Mouse (Mus musculus): ENCODE measurements around the gene Zdhhc19. TPM values are rescaled to one million over a fixed set of nuclear protein-coding genes. Genes with fewer than 3 reads are reported as not detected.
A peak's percentile ranks its signal among the peaks of the same experiment; 100 is the strongest.

Gene Zdhhc19
- total RNA-seq, 1 experiment = not detected

DNA sequence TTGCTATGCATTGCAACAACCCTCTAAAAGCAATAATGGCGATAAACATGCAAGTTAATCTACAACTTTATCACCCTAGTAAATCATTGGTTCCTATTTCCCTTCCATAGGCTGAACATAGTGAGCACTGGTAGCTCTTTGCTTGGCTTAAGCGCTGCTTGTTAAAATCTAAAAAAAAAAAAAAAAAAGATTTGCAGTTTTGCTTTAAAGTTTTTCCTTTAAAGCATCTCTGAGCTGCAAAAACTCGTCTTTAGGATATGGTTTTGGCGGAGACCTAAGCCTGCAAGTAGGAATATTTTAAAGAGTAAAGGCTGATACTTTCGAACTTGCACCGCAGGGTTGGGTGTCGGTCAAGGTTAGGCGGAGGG, 112.3 kb downstream of the Zdhhc19 start:
- in situ Hi-C loops (cut with MboI; ENCODE audit: low sequenced_read_pairs in 2 of 2, unreplicated experiment in 2 of 2) = loop anchor here in 1 of 2 experiments (10.0 kb wide), 1 partner anchor 94 kb away; no protein-coding TSS in a partner anchor
- peak overlapping the region; percentile 69; the same call in 1 of the 2 replicates for H3K27ac ChIP-seq (ENCODE audit: insufficient read depth, low read depth, low read length, poor library complexity, severe bottlenecking)
- H3K9ac ChIP-seq (ENCODE audit: insufficient read depth, low read depth, low read length, poor library complexity, severe bottlenecking) = no peak overlapping the region
- peaks cover 6 to 11% of the 10 kb centered on the region in 2 experiments; a peak in 2 of 4 replicates for H3K4me1 ChIP-seq (ENCODE audit: control insufficient read depth in 2 of 2, insufficient read depth in 2 of 2, low read length in 2 of 2, poor library complexity in 1 of 2)
- DNase-seq (ENCODE audit: low read depth, low spot score) = no peak
- TF ChIP-seq CHD2 (IDR thresholded peaks at IDR 0.05; ENCODE audit: low read depth, low read length) = no peak
- 0 out of 2 replicates have a peak, but pooled peaks have one; percentile 21 for TF ChIP-seq MAFK (IDR thresholded peaks at IDR 0.05; ENCODE audit: insufficient read depth, low read depth, low read length)
- no peak for TF ChIP-seq ZC3H11A (IDR thresholded peaks at IDR 0.05; ENCODE audit: borderline replicate concordance, low read depth, low read length)
- TF ChIP-seq ZNF384 (IDR thresholded peaks at IDR 0.05; ENCODE audit: low read depth, low read length) = peak; percentile 74; the same call in 1 of the 2 replicates
- no peak for TF ChIP-seq HCFC1 (IDR thresholded peaks at IDR 0.05; ENCODE audit: borderline replicate concordance, insufficient read depth, low read length)
- H3K4me3 ChIP-seq (ENCODE audit: insufficient read depth in 1 of 2, low read depth in 1 of 2, low read length in 2 of 2, poor library complexity in 1 of 2, severe bottlenecking in 1 of 2) = peak overlapping the region in 1 of 2 experiments; percentile 32; a peak in 1 of 4 replicates
- no peaks in the 10 kb centered on the region for H3K36me3 ChIP-seq (ENCODE audit: control insufficient read depth, insufficient read depth, low read length, poor library complexity, severe bottlenecking)
- H3K9me3 ChIP-seq (ENCODE audit: control insufficient read depth, insufficient read depth, low read depth, low read length) = no peaks in the 10 kb centered on the region

DNA sequence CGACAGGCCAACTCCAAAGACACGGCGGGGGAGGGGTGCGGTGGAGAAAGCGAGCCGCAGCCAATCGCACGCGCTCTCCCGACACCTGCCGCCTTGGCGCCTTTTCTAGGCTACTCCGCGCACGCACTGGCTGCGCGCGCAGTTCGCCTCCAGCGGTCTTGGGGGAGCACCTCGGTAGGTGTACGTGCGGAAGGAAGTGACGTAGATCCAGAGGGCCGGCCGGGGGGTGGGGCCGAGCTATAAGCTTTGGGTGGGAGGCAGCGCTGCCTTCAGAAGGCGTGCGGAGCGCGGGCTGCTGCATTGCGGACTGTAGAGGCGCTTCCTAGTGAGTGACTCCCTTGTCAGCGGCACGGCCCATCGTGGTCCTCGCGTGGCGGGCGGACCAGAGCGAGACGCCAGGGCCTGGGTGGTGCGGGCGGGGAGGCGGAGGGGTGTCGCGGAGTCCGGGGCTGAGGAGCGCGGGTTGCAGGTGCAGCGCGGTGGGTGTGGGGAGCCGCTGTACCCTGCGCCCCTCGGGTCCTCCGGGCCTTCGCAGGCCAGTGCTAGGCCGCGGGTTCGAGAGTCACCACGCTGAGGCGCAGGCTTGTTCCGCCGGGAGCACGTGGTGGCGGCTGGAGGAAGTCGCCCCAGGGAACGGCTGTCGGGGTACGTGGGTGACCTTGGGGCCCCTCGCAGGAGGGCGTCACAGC, 112.8 kb downstream of the Zdhhc19 start, which contains the start of gene Tfrc:
Gene Tfrc, plus strand, starts transcription at position 209 of the 689 bp plus-strand sequence.
- peak within 1 kb of the TSS; percentile 96 for H3K9ac ChIP-seq (ENCODE audit: insufficient read depth, low read depth, low read length, poor library complexity, severe bottlenecking)
- H3K36me3 ChIP-seq (ENCODE audit: control insufficient read depth, insufficient read depth, low read length, poor library complexity, severe bottlenecking) = 0 out of 2 replicates have a peak, but pooled peaks cover 1% of the 10 kb centered on the region
- DNase-seq (ENCODE audit: low read depth, low spot score) = peak; percentile 99
- no peaks in the 10 kb centered on the region for H3K9me3 ChIP-seq (ENCODE audit: control insufficient read depth, insufficient read depth, low read depth, low read length)
- H3K4me3 ChIP-seq (ENCODE audit: insufficient read depth in 1 of 2, low read depth in 1 of 2, low read length in 2 of 2, poor library complexity in 1 of 2, severe bottlenecking in 1 of 2) = peak within 1 kb of the TSS; percentile 87 to 96
- peak within 1 kb of the TSS; percentile 86 for H3K27ac ChIP-seq (ENCODE audit: insufficient read depth, low read depth, low read length, poor library complexity, severe bottlenecking)
- in situ Hi-C loops (cut with MboI; ENCODE audit: low sequenced_read_pairs in 2 of 2, unreplicated experiment in 2 of 2) = loop anchor here in 1 of 2 experiments (10.0 kb wide), 1 partner anchor 94 kb away; no protein-coding TSS in a partner anchor
- TF ChIP-seq HCFC1 (IDR thresholded peaks at IDR 0.05; ENCODE audit: borderline replicate concordance, insufficient read depth, low read length) (peak; percentile 68), ZNF384 (IDR thresholded peaks at IDR 0.05; ENCODE audit: low read depth, low read length) (no peak), CHD2 (IDR thresholded peaks at IDR 0.05; ENCODE audit: low read depth, low read length) (peak; percentile 74)
- peaks cover 6 to 11% of the 10 kb centered on the region in 2 experiments; a peak in 2 of 4 replicates for H3K4me1 ChIP-seq (ENCODE audit: control insufficient read depth in 2 of 2, insufficient read depth in 2 of 2, low read length in 2 of 2, poor library complexity in 1 of 2)

DNA sequence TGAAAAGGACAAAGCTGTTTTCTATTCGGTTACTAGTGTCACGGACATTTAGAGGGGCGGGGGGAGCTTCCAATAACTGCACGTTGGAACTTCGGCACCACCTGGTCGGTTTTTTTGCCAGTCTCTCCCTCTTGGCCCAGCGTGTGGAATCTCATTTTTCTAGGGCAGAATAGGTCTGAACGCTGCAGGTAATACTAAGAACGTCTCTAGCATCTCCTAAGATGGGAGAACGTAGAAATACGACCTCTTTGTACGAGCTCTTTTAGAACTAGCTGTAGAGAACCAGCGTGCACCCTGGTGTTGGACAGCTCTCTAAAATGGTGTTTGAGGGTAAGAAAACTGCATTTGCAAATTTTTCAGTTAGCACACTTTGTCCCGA, 113.3 kb downstream of the Zdhhc19 start:
- no peaks in the 10 kb centered on the region for H3K9me3 ChIP-seq (ENCODE audit: control insufficient read depth, insufficient read depth, low read depth, low read length)
- peaks cover 6 to 11% of the 10 kb centered on the region in 2 experiments; a peak in 2 of 4 replicates for H3K4me1 ChIP-seq (ENCODE audit: control insufficient read depth in 2 of 2, insufficient read depth in 2 of 2, low read length in 2 of 2, poor library complexity in 1 of 2)
- no peak for DNase-seq (ENCODE audit: low read depth, low spot score)
- peaks cover 1% of the 10 kb centered on the region; the same call in 1 of the 2 replicates for H3K36me3 ChIP-seq (ENCODE audit: control insufficient read depth, insufficient read depth, low read length, poor library complexity, severe bottlenecking)
- H3K27ac ChIP-seq (ENCODE audit: insufficient read depth, low read depth, low read length, poor library complexity, severe bottlenecking) = peak overlapping the region; percentile 86
- H3K4me3 ChIP-seq (ENCODE audit: insufficient read depth in 1 of 2, low read depth in 1 of 2, low read length in 2 of 2, poor library complexity in 1 of 2, severe bottlenecking in 1 of 2) = peak overlapping the region; percentile 87 to 96
- TF ChIP-seq ZC3H11A (IDR thresholded peaks at IDR 0.05; ENCODE audit: borderline replicate concordance, low read depth, low read length) (no peak), HCFC1 (IDR thresholded peaks at IDR 0.05; ENCODE audit: borderline replicate concordance, insufficient read depth, low read length) (no peak)
- H3K9ac ChIP-seq (ENCODE audit: insufficient read depth, low read depth, low read length, poor library complexity, severe bottlenecking) = peak overlapping the region; percentile 96
- in situ Hi-C loops (cut with MboI; ENCODE audit: low sequenced_read_pairs in 2 of 2, unreplicated experiment in 2 of 2) = loop anchor here in 1 of 2 experiments (10.0 kb wide), 1 partner anchor 95 kb away; no protein-coding TSS in a partner anchor

DNA sequence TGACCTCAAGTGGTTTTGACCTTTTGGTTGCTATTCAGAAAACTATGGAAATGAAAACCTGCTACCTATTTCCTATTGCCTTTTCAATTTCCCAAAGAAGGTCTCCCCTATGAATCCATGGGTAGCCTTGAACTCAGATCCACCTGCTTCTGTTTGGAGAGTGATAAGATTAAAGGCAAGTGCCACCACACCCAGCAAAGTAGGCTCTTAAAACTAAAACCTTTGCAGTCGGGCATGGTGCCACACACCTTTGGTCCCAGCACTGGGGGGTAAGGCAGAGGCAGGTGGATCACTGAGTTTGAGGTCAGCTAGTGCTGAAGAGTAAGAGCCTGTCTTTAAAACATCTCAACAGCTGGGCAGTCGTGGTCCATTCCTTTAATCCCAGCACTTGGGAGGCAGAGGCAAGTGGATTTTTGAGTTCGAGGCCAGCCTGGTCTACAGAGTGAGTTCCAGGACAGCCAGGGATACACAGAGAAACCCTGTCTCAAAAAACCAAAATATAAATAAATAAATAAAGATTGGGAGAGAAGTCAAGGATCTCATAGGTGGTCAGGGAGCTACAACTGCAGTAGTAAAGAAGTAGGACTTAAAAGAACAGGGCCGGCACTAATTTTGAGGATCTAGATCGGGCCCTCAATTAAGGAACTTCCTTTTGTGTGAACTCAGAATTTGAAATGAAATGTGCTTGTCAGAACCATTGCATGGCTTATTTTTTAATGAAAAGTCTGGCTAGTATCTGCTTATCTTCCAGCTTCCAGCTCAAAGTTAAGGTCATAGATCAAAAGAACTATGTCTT, 114.6 kb downstream of the Zdhhc19 start:
- Histone ChIP-seq H3K27ac (ENCODE audit: insufficient read depth, low read depth, low read length, poor library complexity, severe bottlenecking) (no peak overlapping the region), H3K36me3 (ENCODE audit: control insufficient read depth, insufficient read depth, low read length, poor library complexity, severe bottlenecking) (peaks cover 5% of the 10 kb centered on the region; the same call in 1 of the 2 replicates), H3K4me3 (ENCODE audit: insufficient read depth in 1 of 2, low read depth in 1 of 2, low read length in 2 of 2, poor library complexity in 1 of 2, severe bottlenecking in 1 of 2) (peak overlapping the region; percentile 87 to 96), H3K4me1 (ENCODE audit: control insufficient read depth in 2 of 2, insufficient read depth in 2 of 2, low read length in 2 of 2, poor library complexity in 1 of 2) (peaks cover 6 to 11% of the 10 kb centered on the region in 2 experiments; a peak in 2 of 4 replicates), H3K9me3 (ENCODE audit: control insufficient read depth, insufficient read depth, low read depth, low read length) (no peaks in the 10 kb centered on the region), H3K9ac (ENCODE audit: insufficient read depth, low read depth, low read length, poor library complexity, severe bottlenecking) (peak overlapping the region; percentile 35)
- in situ Hi-C loops (cut with MboI; ENCODE audit: low sequenced_read_pairs in 2 of 2, unreplicated experiment in 2 of 2) = loop anchor here in 1 of 2 experiments (5.0 kb wide), 1 partner anchor 98 kb away; no protein-coding TSS in a partner anchor
- DNase-seq (ENCODE audit: low read depth, low spot score) = no peak
- TF ChIP-seq ZC3H11A (IDR thresholded peaks at IDR 0.05; ENCODE audit: borderline replicate concordance, low read depth, low read length) (no peak), HCFC1 (IDR thresholded peaks at IDR 0.05; ENCODE audit: borderline replicate concordance, insufficient read depth, low read length) (no peak), CHD2 (IDR thresholded peaks at IDR 0.05; ENCODE audit: low read depth, low read length) (no peak), ZNF384 (IDR thresholded peaks at IDR 0.05; ENCODE audit: low read depth, low read length) (no peak), MAFK (IDR thresholded peaks at IDR 0.05; ENCODE audit: insufficient read depth, low read depth, low read length) (no peak)

Other genes starting within 250 kb of the Zdhhc19 start
- gene Fbxo45, start 249.1 kb upstream of the Zdhhc19 start, total RNA-seq (2012; rRNA removed) = 11.4 and 14.2 TPM in 2 replicates
- 11.5 and 14.9 TPM in 2 replicates for gene Wdr53, start 249.0 kb upstream of the Zdhhc19 start, total RNA-seq (2012; rRNA removed)
- gene Smco1, start 224.8 kb upstream of the Zdhhc19 start, total RNA-seq (2012; rRNA removed) = not detected in 2 replicates
- 21.3 and 28.2 TPM in 2 replicates for gene Rnf168, start 218.8 kb upstream of the Zdhhc19 start, total RNA-seq (2012; rRNA removed)
- 44.2 and 47.6 TPM in 2 replicates for gene Ubxn7, start 164.0 kb upstream of the Zdhhc19 start, total RNA-seq (2012; rRNA removed)
- 0.48 TPM in 1 of 2 replicates, not detected in the other for gene Tm4sf19, start 95.8 kb upstream of the Zdhhc19 start, total RNA-seq (2012; rRNA removed)
- gene Tctex1d2, start 76.6 kb upstream of the Zdhhc19 start, total RNA-seq (2012; rRNA removed) = 9.1 and 9.5 TPM in 2 replicates
- 17.8 and 18.2 TPM in 2 replicates for gene Pcyt1a, start 65.3 kb upstream of the Zdhhc19 start, total RNA-seq (2012; rRNA removed)
- gene Slc51a, start 8.4 kb upstream of the Zdhhc19 start, total RNA-seq (2012; rRNA removed) = 0.79 and 1.1 TPM in 2 replicates
- 334 and 403 TPM in 2 replicates for gene Tfrc, start 112.7 kb downstream of the Zdhhc19 start, total RNA-seq (2012; rRNA removed)
- 47.1 and 63.7 TPM in 2 replicates for gene Tnk2, start 147.6 kb downstream of the Zdhhc19 start, total RNA-seq (2012; rRNA removed)
- gene Muc4, start 239.6 kb downstream of the Zdhhc19 start, total RNA-seq (2012; rRNA removed) = 0.11 and 0.13 TPM in 2 replicates